Mouse (Mus musculus) thymus, postnatal 10 days (tissue): ENCODE results near the gene Midn.

Source experiments
- DNase-seq, 2 experiments: peaks; one replicate each; pipeline ENCODE4 v3.0.0; 2021; ENCODE audit warnings: low spot score in 2 of 2

Midn gene

GRCm38 (mm10) chr10:80143664-80144063 lies 4.4 kb upstream of the Midn start:
- DNase-seq = no peak

- no peak for DNase-seq
Observed at GRCm38 (mm10) chr10:80144159-80144558, 3.9 kb upstream of the Midn start.

GRCm38 (mm10) chr10:80144864-80145838 lies 2.9 kb upstream of the Midn start:
- DNase-seq = peak; percentile 58 to 77

GRCm38 (mm10) chr10:80145896-80146295 lies 2.2 kb upstream of the Midn start:
- DNase-seq = no peak

- no peak for DNase-seq
Observed at GRCm38 (mm10) chr10:80146568-80147011, 1.5 kb upstream of the Midn start.

- DNase-seq = no peak
Observed at GRCm38 (mm10) chr10:80147146-80147718, 840 bp upstream of the Midn start.

- peak; percentile 91 to 97 for DNase-seq
Observed at GRCm38 (mm10) chr10:80148610-80149290, 678 bp downstream of the Midn start.

GRCm38 (mm10) chr10:80149291-80150225 lies 1.5 kb downstream of the Midn start:
- DNase-seq = peak; percentile 96 to 98

- DNase-seq = peak; percentile 81 to 85
Observed at GRCm38 (mm10) chr10:80150226-80151210, 2.4 kb downstream of the Midn start.

- peak in 1 of 2 experiments; percentile 66 for DNase-seq
Observed at GRCm38 (mm10) chr10:80151211-80152034, 3.4 kb downstream of the Midn start.

- DNase-seq = no peak
Observed at GRCm38 (mm10) chr10:80152071-80152872, 4.2 kb downstream of the Midn start.

- DNase-seq = no peak
Observed at GRCm38 (mm10) chr10:80152873-80153260, 4.8 kb downstream of the Midn start.

GRCm38 (mm10) chr10:80153713-80154112 lies 5.6 kb downstream of the Midn start:
- DNase-seq = no peak

GRCm38 (mm10) chr10:80154384-80154783 lies 6.3 kb downstream of the Midn start:
- DNase-seq = no peak

- DNase-seq = no peak
Observed at GRCm38 (mm10) chr10:80155277-80155676, 7.2 kb downstream of the Midn start.

GRCm38 (mm10) chr10:80156002-80156751 lies 8.1 kb downstream of the Midn start:
- DNase-seq = no peak

GRCm38 (mm10) chr10:80156752-80157053 lies 8.6 kb downstream of the Midn start:
- DNase-seq = no peak
